Mouse (Mus musculus) kidney, postnatal 4 days (tissue): ENCODE results near the gene Hlf.

Experiments used
- DNase-seq, 2 experiments: peaks; one replicate each; pipeline ENCODE4 v3.0.0; 2021; ENCODE audit warnings: mixed read lengths in 2 of 2

Hlf gene

DNA sequence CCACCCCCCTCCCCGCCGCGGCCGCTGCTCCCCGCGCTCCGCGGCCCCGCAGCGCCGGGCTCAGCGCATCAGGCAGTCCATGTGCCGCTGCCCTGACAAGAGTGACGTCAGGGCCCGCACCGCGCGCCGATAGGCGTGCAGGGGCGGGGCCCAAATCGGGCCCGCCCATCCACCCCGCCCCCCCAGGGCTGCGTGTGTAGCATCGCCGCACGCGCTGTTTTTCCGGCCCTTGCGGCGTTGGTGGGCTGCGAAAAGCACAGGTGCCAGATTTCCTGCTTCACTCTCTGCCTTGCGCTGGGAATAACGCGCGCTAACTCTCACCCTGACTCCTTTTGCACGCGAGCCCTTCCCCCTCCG is at the start of gene Hlf:
Gene Hlf, minus strand, starts transcription at position 79 of the 357 bp plus-strand sequence.
- DNase-seq = peak; percentile 91 to 95

GRCm38 (mm10) chr11:90438768-90439167 is 48.1 kb upstream of the Hlf start:
- DNase-seq = no peak

DNA sequence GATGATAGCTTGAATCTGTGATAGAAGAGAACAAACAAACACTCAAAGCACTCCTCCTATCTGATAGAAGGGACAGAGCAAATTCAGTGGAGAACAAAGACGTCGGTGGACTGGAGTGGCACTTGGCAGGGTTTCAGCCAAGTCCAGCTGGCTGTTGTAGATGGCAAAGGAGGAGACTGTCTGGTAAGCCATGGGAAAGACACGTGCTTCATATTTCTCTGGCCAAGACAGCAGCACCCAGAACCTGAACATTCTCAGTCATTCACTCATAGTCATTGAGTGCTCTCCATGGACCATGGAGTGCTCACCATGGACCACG is 34.5 kb upstream of the Hlf start:
- DNase-seq = no peak

DNA sequence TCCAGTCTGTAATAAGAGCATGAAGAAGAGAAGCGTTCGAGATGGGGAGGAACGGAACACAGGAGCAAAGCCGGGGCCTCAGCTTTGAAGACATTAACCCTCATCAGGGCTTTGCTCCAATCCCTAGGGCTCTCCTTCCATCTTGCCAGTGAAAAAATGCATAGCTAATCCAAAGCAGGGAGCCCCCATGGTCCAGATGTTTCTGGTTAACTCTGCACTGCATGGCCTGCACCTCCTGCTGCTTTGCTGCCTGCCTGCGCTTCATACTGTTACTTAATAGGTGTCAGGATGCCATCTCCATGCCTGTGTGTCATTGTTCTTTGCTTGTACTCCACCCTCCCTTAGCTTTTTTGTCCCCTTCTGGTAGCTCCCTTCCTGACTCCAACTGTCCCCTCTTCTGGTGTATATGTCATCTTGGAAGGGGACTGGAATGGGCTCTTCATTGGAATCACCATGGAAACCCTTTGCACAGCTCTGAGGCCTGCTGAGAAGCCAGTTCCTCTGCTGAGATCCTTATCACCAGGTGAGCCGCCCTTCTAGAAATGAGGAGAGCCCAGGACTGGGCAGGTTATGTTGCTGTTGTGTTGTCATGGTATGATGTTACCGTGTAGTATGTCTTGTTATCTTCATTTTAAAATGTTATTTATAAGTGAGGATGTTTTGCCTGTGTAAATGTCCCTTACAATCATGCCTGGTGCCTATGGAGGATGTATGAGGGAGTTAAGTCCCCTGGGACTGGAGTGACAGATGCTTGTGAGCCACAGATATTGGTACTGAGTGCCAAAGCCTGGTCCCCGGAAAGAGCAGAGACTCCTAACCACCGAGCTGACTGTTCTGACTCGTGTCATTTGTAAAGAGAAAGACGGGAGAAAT is 33.9 kb upstream of the Hlf start:
- DNase-seq = no peak

DNA sequence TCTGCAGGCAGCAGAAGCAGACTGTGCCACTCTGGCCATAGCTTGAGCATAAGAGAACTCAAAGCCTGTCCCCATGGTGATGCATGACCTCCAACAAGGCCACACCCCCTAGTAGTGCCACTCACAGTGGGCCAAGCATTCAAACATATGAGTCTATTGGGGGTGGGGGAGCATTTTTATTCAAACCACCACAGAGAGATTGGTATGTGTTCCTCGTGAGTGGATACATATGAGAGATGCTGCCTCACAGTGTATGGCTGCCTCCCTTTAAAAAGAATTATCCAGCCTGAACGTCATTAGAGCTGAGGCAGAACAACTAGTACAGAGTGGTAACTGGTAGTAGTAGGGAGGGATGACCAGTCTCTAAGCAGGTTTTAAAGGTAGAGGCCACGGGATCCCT is 33.2 kb upstream of the Hlf start:
- no peak for DNase-seq

GRCm38 (mm10) chr11:90419706-90420105 is 29.0 kb upstream of the Hlf start:
- DNase-seq = no peak

GRCm38 (mm10) chr11:90417921-90418320 is 27.2 kb upstream of the Hlf start:
- DNase-seq = peak; percentile 99

- no peak for DNase-seq
These were observed 26.3 kb upstream of the Hlf start for GRCm38 (mm10) chr11:90417011-90417410.

DNA sequence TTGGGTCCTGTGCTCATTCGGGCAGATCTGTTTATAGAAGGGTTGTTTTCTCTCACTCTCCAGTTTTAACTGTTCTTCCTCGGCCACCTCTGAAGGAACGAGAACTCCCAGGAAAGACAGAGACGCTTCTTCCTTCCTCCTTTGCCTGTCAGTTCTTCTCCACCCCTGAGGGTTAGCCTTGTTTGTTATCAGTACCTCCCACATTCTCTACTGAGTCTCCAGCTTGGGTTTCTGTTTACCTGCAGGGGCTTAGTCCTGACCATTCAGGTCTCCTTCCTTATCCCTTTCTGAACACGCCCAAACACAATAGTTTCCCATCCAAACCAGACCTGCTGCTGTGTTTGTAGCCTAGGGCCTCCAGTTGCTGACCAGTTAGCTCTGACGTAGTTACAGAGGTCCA is 8.2 kb upstream of the Hlf start:
- DNase-seq = no peak

DNA sequence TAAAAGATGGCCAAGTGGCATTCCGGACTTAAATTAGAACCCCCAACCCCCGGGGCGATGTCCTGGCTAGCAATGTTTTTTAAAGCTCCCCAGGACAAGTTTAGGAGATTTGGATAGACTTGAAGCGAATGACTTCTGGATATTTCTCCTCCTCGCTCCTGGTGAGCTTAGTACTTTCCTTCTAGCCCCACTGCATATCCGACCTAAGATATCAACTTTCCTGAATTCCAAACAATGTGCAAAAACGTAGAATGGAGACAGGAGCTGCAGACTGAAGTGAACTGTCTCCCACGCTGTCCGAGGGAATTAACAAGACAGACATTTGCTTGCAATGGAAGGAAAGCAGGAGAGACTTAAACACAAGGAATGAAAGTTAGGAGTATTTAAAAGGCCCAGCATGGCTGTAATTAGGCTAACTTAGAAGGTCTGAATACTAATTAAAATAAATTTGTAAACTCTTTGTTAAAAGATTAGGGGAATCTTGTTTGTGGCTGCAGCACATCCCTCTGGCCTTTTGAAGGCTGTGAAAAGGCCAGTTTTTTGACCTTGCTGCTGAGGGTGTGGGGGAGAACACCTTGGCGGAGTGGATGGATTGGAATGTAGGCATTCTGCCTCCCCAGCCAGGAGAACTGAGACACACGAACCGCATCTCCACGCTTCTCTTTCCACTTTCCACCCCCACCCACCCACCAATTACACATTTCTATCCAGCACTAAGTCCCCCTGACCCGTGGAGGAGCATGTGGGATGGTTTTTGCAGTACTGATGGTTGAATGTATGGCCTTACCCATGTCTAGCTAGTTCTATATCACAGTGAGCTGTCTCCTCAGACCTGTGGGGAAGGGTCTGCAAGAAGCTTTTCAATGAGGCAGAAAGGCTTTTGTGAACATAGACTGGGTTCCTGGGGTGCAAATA is 833 bp upstream of the Hlf start:
- no peak for DNase-seq

DNA sequence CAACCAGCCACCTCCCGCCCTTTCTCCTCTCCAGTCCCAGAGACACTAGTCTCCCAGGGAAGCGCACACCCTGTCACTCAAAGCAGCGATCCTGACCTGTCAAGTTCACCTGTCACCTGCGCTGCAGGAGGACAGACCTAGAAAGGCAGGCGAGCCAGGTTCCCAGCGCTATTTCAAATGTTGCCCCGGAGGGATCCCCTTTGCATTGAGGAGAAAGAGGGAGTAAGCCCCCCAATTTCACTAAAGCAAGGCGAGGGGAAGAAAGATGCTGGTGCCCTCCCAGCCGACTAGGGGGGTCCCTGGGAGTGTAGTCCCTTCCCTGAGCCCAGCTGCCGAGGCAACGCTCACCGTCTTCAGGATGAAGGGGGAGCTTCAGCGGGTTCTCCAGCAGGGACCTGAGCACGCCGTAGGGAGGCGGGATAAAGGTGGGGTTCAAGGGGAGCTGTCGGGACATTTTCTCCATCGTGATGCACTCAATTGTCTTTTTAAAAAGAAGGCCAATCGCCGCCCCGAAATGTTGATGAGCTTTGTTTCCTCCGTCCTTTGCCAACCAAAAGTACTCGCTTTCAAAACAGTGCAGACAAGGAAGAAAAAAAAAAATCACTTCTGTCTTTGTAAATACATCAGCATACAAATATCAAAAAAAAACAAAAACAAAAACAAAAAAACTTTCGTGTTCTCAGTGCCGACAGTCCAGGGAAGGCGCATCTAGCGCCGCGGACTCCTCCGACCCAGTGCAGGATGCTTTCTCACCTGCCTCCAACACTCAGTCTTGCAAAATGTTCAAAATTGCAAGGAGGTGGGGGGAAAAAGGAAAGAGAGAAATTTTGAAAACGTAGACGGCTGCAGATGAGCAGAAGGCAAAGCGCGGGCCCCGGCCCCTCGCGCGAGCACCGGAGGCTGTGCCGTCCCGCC is 536 bp downstream of the Hlf start:
- DNase-seq = peak in 1 of 2 experiments; percentile 40

GRCm38 (mm10) chr11:90389174-90389901 is 1.4 kb downstream of the Hlf start:
- peak; percentile 40 to 63 for DNase-seq

GRCm38 (mm10) chr11:90387501-90388440 is 2.9 kb downstream of the Hlf start:
- DNase-seq = no peak

GRCm38 (mm10) chr11:90382005-90382611 is 8.6 kb downstream of the Hlf start:
- DNase-seq = peak; percentile 75 to 85

DNA sequence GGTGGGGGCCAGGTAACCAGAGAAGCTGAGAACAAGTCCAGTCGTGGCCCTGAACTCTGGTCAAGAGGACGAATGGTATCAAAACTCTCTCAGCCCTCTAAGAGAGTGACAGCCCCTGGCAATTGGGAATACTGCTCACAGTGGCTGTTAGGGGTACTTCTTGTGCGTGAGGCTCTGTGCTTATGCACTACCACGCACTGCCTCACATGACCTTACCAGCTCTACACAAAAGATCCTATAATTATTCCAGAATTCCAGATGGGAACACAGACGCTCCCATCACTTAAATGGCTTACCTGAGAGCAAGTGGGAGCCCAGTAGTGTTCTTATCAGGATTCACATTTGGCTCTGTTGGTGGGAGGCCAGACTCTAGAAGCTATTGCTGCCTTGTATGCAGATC is 9.6 kb downstream of the Hlf start:
- DNase-seq = peak in 1 of 2 experiments; percentile 31

DNA sequence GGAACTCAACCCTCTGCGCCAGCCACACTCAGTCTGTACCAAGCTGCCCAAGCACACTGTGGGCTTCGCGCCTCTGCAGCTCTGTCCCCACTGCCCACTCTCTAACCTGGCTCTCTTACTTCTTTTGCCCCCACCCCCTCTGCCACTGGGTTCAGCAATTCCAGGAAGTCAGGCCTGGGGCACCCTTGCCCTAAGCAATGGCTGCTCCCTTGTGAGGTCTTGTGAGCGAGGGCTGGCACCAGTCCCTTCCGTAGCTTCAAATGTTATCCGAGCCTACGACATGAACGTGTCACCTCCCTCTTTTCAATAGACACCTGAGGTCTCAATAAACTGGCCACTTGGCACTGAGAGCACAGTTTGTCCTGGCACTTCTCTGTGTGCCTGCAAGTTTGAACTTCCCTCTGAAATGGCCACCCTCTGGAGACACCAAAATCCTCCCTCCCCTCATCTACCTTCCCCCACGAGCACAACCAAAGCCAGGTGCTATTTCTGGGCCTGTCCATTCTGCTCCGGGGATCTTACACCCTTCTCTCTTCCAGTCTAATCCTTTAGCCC is 10.5 kb downstream of the Hlf start:
- no peak for DNase-seq

- no peak for DNase-seq
These were observed 12.7 kb downstream of the Hlf start for GRCm38 (mm10) chr11:90378008-90378407.

DNA sequence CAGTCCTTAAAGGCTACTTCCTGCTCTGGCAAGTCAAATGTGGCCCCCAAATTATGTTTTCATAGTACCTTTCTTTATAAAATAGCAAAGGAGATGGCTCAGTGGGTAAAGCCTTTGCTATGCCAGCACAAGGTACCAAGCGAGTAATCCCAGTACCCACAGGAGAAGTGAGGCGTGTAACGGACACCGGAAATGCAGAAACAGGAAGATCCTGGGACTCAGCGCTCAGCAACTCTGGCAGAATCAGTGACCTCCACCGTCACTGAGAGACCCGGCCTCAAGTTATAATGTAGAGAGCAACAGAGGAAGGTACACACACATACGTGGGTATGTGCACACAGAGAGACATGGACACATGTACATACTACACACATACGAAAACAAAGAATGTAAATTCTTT is 14.3 kb downstream of the Hlf start:
- DNase-seq = no peak

DNA sequence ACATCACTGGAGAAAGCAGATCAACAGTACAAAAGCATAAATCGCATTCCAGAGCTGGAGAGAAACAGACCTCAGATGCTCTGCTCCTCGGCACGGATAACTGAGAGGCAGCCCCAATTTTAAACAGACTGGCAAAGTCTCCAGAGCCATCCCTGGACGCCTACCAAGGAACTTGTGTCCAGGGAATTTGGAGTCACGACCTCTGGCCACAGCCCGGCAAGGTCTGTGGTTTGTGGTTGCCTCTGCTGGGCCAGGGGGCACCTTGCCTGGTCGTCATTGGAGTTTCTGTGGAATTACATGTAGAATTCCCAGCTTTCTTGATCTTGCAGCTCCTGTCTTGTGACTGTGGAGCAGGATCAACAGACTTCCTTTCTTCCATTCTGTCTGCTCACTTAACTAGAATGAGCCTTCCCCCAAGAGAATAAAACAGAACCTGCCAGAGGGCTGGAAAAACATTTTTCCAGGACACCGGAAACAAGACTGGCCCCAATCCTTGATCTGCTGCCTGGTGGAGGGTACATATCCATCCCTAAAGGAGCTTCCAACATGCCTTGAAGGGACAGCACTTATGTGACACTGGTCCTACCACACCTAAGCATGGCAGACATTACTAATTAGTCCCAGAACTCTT is 19.1 kb downstream of the Hlf start:
- peak in 1 of 2 experiments; percentile 39 for DNase-seq
